Mouse (Mus musculus) brain, embryonic 14.5 days (tissue): Measurements from ENCODE around the gene Elmsan1.

Experiments used
- CTCF ChIP-seq: fragments of 200-500 bp; IDR thresholded peaks from 2 replicates; pipeline ENCODE4 v1.5.1; 2012; ENCODE audit warnings: inconsistent platforms, mild to moderate bottlenecking, moderate library complexity, borderline replicate concordance; ENCODE audit not compliant: insufficient read depth, insufficient read length; ENCODE audit errors: extremely low read depth
- POLR2A ChIP-seq: fragments of 200-500 bp; IDR thresholded peaks from 2 replicates; pipeline ENCODE4 v1.6.1; 2012; ENCODE audit warnings: mild to moderate bottlenecking, inconsistent platforms, borderline replicate concordance; ENCODE audit not compliant: poor library complexity, insufficient read depth, insufficient read length, severe bottlenecking; ENCODE audit errors: extremely low read depth

GRCm38 (mm10) chr12:84191770-84192169, 26.9 kb downstream of the Elmsan1 start:
- TF ChIP-seq CTCF (no peak), POLR2A (no peak)
